Mouse (Mus musculus) G1E (cell line): ENCODE data around the gene Trip12.

ENCODE experiments used
- CTCF ChIP-seq: IDR thresholded peaks from 2 replicates; pipeline ENCODE4 v1.5.1; 2012; ENCODE audit warnings: low read depth, low read length, inconsistent platforms, mixed read lengths
- GATA1 ChIP-seq: IDR thresholded peaks from 2 replicates; pipeline ENCODE4 v1.6.1; 2012; ENCODE audit warnings: borderline replicate concordance, low read length, inconsistent platforms, mixed read lengths
- GATA2 ChIP-seq: IDR thresholded peaks from 2 replicates; pipeline ENCODE4 v1.6.1; 2012; ENCODE audit warnings: low read depth, low read length, inconsistent platforms, borderline replicate concordance
- TAL1 ChIP-seq: conservative IDR thresholded peaks from 2 replicates; pipeline ENCODE4 v1.6.1; 2012; ENCODE audit warnings: low read depth, low read length, inconsistent platforms, mixed read lengths

- TF ChIP-seq GATA1 (no peak), CTCF (no peak), TAL1 (no peak), GATA2 (no peak)
Observed at GRCm38 (mm10) chr1:84864645-84865044, 24.3 kb upstream of the Trip12 start.
